In genomic region chr9:58373912-58374431, GRCm38 (mm10) we compare ENCODE assay signal across 14 mouse cellular contexts. TPM values are rescaled to one million over a fixed set of nuclear protein-coding genes. Genes with fewer than 3 reads are reported as not detected.
DNase-seq lines count a peak whose midpoint lies in the region; ATAC-seq lines count a peak whose summit lies in the region.
"Had no signal": no experiment of that assay in that cellular context is flagged by ENCODE, and none has a peak within 500 bp of the region (broad histone marks: within the 10 kb centered on the region; RNA-seq: fewer than 3 reads in every experiment).

No protein-coding gene starts in this region.

- H3K36me3 ChIP-seq in hindbrain, embryonic 13.5 days = no peaks in the 10 kb centered on the region
- no peaks in the 10 kb centered on the region for H3K36me3 ChIP-seq in hindbrain, embryonic 11.5 days (ENCODE audit: control insufficient read depth, insufficient read depth, low read length)
- H3K36me3 ChIP-seq in intestine, embryonic 15.5 days = no peaks in the 10 kb centered on the region
- H3K36me3 ChIP-seq: limb, embryonic 13.5 days had no signal

- H3K4me1 ChIP-seq in hindbrain, embryonic 13.5 days (replicated peaks) = peaks cover 28% of the 10 kb centered on the region
- H3K4me1 ChIP-seq in hindbrain, embryonic 11.5 days (replicated peaks; ENCODE audit: control insufficient read depth, insufficient read depth, low read length) = no peaks in the 10 kb centered on the region
- H3K4me1 ChIP-seq in intestine, embryonic 15.5 days (replicated peaks) = no peaks in the 10 kb centered on the region

- no peak for DNase-seq in hindbrain, embryonic 11.5 days (ENCODE audit: low spot score)
- DNase-seq in cerebellum, postnatal 14 days = peak; percentile 49 to 53
- peak; percentile 16 to 48 for DNase-seq in layer of hippocampus, postnatal 10 days (ENCODE audit: low spot score in 2 of 2)
- DNase-seq in right cerebral cortex, adult 2 months (ENCODE audit: low spot score in 2 of 2) = peak; percentile 55 to 65
- no peak for DNase-seq in adrenal gland, postnatal 14 days
- DNase-seq in kidney, postnatal 4 days = no peak

- WGBS in hindbrain, embryonic 13.5 days = 50% methylated on average over 12 of the region's 12 CpGs
- 59% methylated on average over 12 of the region's 12 CpGs for WGBS in hindbrain, embryonic 11.5 days
- 78% methylated on average over 12 of the region's 12 CpGs for WGBS in intestine, embryonic 15.5 days

- H3K9ac ChIP-seq in hindbrain, embryonic 13.5 days = no peak overlapping the region
- H3K9ac ChIP-seq in hindbrain, embryonic 11.5 days (ENCODE audit: low read depth, low read length) = no peak overlapping the region
- no peak overlapping the region for H3K9ac ChIP-seq in intestine, embryonic 15.5 days
- H3K9ac ChIP-seq: limb, embryonic 13.5 days had no signal

- H3K4me3 ChIP-seq in hindbrain, embryonic 13.5 days = no peak overlapping the region
- no peak overlapping the region for H3K4me3 ChIP-seq in hindbrain, embryonic 11.5 days (ENCODE audit: low read depth, low read length)
- H3K4me3 ChIP-seq in intestine, embryonic 15.5 days (replicated peaks) = no peak overlapping the region
- H3K4me3 ChIP-seq: limb, embryonic 13.5 days had no signal

- ATAC-seq in hindbrain, embryonic 13.5 days (ENCODE audit: low FRiP score) = peak; percentile 49; the same call in 1 of the 2 replicates
- no peak for ATAC-seq in hindbrain, embryonic 11.5 days (ENCODE audit: low FRiP score)
- no peak for ATAC-seq in intestine, embryonic 15.5 days
- ATAC-seq: CD4-positive, CD25-positive, alpha-beta regulatory T cell, adult 4 months had no signal

- H3K9me3 ChIP-seq in hindbrain, embryonic 13.5 days = no peaks in the 10 kb centered on the region
- no peaks in the 10 kb centered on the region for H3K9me3 ChIP-seq in hindbrain, embryonic 11.5 days (ENCODE audit: control insufficient read depth, low read length)
- no peaks in the 10 kb centered on the region for H3K9me3 ChIP-seq in intestine, embryonic 15.5 days
- H3K9me3 ChIP-seq: limb, embryonic 13.5 days had no signal

- H3K27me3 ChIP-seq in hindbrain, embryonic 13.5 days = no peaks in the 10 kb centered on the region
- H3K27me3 ChIP-seq in hindbrain, embryonic 11.5 days (ENCODE audit: control insufficient read depth, insufficient read depth, low read length) = no peaks in the 10 kb centered on the region
- H3K27me3 ChIP-seq in intestine, embryonic 15.5 days (replicated peaks) = no peaks in the 10 kb centered on the region
- H3K27me3 ChIP-seq: limb, embryonic 13.5 days had no signal

- H3K4me2 ChIP-seq in hindbrain, embryonic 13.5 days = no peak overlapping the region
- no peak overlapping the region for H3K4me2 ChIP-seq in hindbrain, embryonic 11.5 days (replicated peaks; ENCODE audit: low read depth, low read length)
- H3K4me2 ChIP-seq in intestine, embryonic 15.5 days (replicated peaks) = no peak overlapping the region
- H3K4me2 ChIP-seq: limb, embryonic 13.5 days had no signal

- H3K27ac ChIP-seq in hindbrain, embryonic 13.5 days = no peak overlapping the region
- no peak overlapping the region for H3K27ac ChIP-seq in hindbrain, embryonic 11.5 days (ENCODE audit: low read depth, low read length)
- no peak overlapping the region for H3K27ac ChIP-seq in intestine, embryonic 15.5 days
- H3K27ac ChIP-seq: limb, embryonic 13.5 days had no signal

RNA-seq across cellular contexts. Expression of gene Tbc1d21, which starts 3.7 kb away (rescaled TPM):
- polyA plus RNA-seq in hindbrain, embryonic 13.5 days (2015; fragmentation: Nextera tagmentation; extraction: Ambion mirVana) = not detected in 2 replicates
- not detected in 2 replicates for polyA plus RNA-seq in hindbrain, embryonic 11.5 days (2014; fragmentation: Nextera tagmentation; extraction: Ambion mirVana)
- not detected for total RNA-seq in layer of hippocampus, postnatal 10 days (2021)
- not detected in 2 replicates for total RNA-seq in adrenal gland, postnatal 14 days (2021)
- polyA plus RNA-seq in intestine, embryonic 15.5 days (2015; fragmentation: Nextera tagmentation; extraction: Ambion mirVana) = not detected in 2 replicates
- total RNA-seq: common myeloid progenitor, adult 5-6 weeks; gastrocnemius, adult 18-20 months; monocyte, adult 5-6 weeks had no signal
- polyA plus RNA-seq: CD4-positive, CD25-positive, alpha-beta regulatory T cell, adult 4 months; limb, embryonic 13.5 days; lung, embryonic 16.5 days had no signal

Comparison
In these comparisons a context has a peak if more than half of its experiments do, and no peak if none do; other contexts are left out.
1. DNase-seq: peak in cerebellum, postnatal 14 days (2 of 2), layer of hippocampus, postnatal 10 days (2 of 2) and right cerebral cortex, adult 2 months (2 of 2); none in hindbrain, embryonic 11.5 days (single experiment), adrenal gland, postnatal 14 days (single experiment) and kidney, postnatal 4 days (0 of 2).